Mouse (Mus musculus): ENCODE measurements around the gene Zfp277.

Zfp277 gene

DNA sequence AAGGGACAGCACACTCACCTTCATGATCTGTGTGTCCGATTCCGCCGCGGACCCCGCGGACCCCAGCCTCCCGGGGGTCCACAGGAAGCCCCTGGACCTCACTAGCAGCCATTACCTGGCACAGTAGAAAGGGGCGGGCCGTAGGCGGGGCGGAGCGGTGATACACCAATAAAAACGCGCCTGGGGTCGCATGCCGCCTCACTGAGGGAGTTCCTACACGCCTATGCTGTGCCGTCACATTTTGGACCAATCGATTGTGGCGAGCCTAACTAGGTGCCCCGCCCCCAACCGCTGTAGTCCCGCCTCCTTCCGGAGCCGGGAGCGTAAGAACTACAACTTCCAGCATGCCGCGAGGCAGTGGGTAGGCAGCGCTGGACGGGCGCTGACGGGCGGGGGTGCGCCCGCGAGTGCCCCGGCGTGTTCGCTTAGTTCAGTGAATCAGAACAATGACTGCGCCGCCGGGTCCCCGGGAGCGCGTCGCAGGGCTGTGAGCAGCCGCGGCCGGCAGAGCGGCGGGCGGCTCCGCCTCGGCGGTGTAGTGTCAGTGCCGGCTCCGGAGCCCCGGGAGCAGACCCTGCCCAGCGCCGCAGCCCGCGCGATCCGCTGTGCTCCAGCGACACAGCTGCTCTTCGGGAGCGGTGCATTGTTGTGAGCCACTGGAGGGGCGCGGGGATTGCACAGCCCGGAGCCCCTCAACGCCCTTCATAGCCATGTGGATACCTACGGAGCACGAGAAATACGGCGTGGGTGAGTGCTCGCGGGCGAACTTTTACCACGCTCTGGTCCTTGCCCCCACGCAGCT, at the start of gene Zfp277, which contains the start of gene Dock4:
Zfp277 (minus strand) TSS at position 255 of the 802 bp plus-strand sequence.
Dock4 (plus strand) TSS at position 305 of the 802 bp plus-strand sequence.
- DNase-seq (ENCODE audit: low spot score) = peak; percentile 98

DNA sequence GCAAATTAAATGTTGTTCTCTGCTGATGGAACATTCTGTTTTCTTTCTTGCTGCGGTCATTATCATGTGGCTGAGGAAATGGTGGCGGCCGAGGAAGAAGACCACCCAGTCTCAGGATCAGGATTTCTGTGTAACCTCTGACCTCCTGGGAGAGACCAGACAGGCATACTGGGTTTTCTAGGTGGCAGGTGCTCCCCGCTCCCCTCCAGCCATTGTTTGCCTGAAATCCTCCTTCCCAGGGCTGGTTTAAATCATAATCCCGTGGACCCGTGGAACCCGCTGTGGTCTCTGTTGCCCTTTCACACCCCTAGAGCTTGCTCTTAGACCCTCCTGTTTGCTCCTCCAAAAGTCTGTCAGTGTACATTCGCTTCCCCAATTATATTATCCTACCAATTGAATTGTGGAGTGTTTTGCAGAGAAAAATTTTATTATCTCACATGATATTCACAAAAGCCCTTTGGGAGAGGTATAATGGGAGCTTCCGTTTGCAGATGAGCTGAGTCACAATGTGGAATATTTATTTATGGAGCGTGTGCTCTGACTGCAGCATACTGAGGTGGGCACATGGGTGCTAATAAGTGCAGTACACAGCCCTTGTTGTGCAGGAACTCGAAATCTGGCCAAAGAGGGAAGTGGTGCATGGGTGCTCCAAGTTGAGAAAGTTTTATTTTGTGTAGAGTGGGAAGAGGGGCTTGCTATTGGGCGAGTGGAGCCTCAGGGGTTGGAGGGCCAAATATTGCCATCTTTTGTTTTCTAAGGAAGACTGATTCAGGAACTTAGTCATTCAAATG, 40.5 kb upstream of the Zfp277 start:
- no peak for DNase-seq (ENCODE audit: low spot score)

GRCm38 (mm10) chr12:40485210-40485609, 39.5 kb upstream of the Zfp277 start:
- no peak for DNase-seq (ENCODE audit: low spot score)

DNA sequence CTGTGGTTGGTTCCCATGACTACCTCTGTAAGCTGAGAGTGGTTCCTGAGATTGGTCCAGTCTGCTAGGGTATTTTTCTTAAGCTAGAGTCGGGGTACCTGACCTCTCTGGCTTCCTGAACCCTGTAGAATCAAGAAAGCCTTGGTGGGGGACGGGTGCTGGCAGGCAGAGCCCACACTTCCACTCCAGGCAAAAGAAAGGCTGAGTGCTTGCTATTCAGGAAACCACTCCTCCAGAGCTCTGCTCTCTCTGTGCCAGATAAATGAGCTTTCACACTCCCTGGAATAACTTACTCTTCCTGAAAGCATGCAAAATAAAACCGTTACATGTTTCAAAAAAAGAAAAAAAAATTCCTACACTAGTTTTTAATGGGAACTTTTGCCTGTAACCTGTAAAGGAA, 38.5 kb upstream of the Zfp277 start:
- no peak for DNase-seq (ENCODE audit: low spot score)

- DNase-seq (ENCODE audit: low spot score) = peak; percentile 37
Measured at GRCm38 (mm10) chr12:40477621-40478452, 32.1 kb upstream of the Zfp277 start.

GRCm38 (mm10) chr12:40473709-40474108, 28.0 kb upstream of the Zfp277 start:
- DNase-seq (ENCODE audit: low spot score) = no peak

- no peak for DNase-seq (ENCODE audit: low spot score)
Measured at GRCm38 (mm10) chr12:40471649-40472399, 26.1 kb upstream of the Zfp277 start.

GRCm38 (mm10) chr12:40469009-40469408, 23.3 kb upstream of the Zfp277 start:
- no peak for DNase-seq (ENCODE audit: low spot score)

- no peak for DNase-seq (ENCODE audit: low spot score)
Measured at GRCm38 (mm10) chr12:40468235-40468634, 22.5 kb upstream of the Zfp277 start.

GRCm38 (mm10) chr12:40464282-40464681, 18.6 kb upstream of the Zfp277 start:
- DNase-seq (ENCODE audit: low spot score) = no peak

DNA sequence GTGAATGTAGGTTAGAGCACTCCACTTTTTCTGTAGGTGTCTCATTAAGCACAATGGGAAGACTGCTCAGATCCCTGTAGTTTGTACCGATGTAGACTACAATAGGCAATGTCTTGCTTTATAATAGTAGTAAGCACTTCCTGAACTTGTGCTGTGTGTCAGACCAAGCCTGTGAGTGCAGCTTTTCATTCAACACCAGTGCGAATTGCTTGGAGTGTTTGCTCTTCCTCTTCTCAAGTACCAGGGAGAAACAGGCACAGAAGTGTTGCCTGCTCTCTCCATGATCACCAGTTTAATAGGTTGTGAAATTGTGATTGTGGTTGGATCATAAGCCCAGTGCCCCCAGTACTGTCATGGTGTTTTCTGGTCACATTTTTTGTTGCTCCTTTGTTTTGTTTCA, 18.1 kb upstream of the Zfp277 start:
- no peak for DNase-seq (ENCODE audit: low spot score)

DNA sequence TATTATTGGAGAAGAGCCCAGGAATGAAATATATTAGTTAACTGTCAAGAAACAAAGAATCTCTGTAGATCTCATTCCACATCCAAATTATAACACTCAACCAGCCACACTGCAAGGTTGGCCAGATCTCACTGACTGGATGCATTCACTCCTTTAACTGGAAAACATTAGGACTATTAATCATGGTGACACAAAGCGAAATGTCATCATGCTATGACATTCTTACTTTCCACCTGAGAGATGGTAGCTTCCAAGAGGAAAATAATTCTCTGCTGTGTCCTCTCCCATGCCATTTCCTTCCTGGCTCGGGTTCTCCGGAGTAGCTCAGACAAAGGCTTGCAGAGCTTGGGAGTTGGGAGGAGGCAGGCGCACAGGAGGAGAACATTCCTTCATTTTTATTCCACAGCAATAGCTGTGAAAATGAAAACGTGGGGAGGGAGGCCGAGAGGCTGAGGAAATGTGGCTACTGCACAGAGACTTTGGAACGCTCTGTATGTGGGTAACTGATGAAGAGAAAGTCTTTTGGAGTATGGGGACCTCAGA, 17.1 kb upstream of the Zfp277 start:
- no peak for DNase-seq (ENCODE audit: low spot score)

GRCm38 (mm10) chr12:40459673-40460265, 14.1 kb upstream of the Zfp277 start:
- no peak for DNase-seq (ENCODE audit: low spot score)

GRCm38 (mm10) chr12:40458977-40459376, 13.3 kb upstream of the Zfp277 start:
- DNase-seq (ENCODE audit: low spot score) = no peak

GRCm38 (mm10) chr12:40456517-40456916, 10.8 kb upstream of the Zfp277 start:
- no peak for DNase-seq (ENCODE audit: low spot score)

GRCm38 (mm10) chr12:40449119-40449795, 3.6 kb upstream of the Zfp277 start:
- DNase-seq (ENCODE audit: low spot score) = no peak

- DNase-seq (ENCODE audit: low spot score) = no peak
Measured at GRCm38 (mm10) chr12:40447561-40448355, 2.1 kb upstream of the Zfp277 start.

GRCm38 (mm10) chr12:40446450-40447381, 1.0 kb upstream of the Zfp277 start:
- DNase-seq (ENCODE audit: low spot score) = no peak

All from ovary, adult 18-20 months (tissue).